Mouse (Mus musculus) spleen, adult 2 months (tissue): ENCODE measurements at regions not wholly inside any gene's neighbourhood (a gene's known extent, or its start where the extent isn't known, plus 50 kb on each side); places are given as distances from the start of the nearest gene placed in this dataset.

Experiments
- CTCF ChIP-seq: fragments of 200-500 bp; IDR thresholded peaks from 2 replicates; pipeline ENCODE4 v1.5.1; 2011; ENCODE audit warnings: mild to moderate bottlenecking, inconsistent platforms; ENCODE audit not compliant: insufficient read depth, insufficient read length, insufficient replicate concordance; ENCODE audit errors: extremely low read depth
- POLR2A ChIP-seq: fragments of 200-500 bp; IDR thresholded peaks from 2 replicates; pipeline ENCODE4 v1.6.1; 2011; ENCODE audit warnings: low read depth, low read length, inconsistent platforms

DNA sequence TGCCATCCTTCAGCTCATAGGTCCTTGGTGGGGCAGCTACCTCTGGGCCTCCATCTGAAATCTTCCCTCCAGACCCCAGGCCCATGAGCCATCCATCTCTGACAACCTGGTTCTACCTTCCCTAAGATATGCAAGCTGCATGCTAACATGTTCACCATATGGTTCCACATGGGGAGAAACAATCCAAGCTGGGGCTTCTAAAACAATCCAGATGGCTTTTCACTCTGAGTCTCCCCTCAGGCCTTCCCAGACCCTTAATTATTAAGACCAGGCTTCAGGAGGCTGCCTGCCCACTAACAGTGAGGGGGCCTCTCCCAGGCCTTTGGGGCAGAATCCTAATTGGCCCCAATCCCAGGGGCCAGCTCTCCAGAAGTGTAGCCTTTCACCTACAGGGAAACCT lies 71.1 kb upstream of the Sfswap start:
- TF ChIP-seq POLR2A (no peak), CTCF (no peak)
